Mouse (Mus musculus): Measurements from ENCODE around the gene Clcn3.

GRCm38 (mm10) chr8:60938717-60939424, 44.2 kb downstream of the Clcn3 start:
- TF ChIP-seq CTCF (conservative IDR thresholded peaks at IDR 0.05; ENCODE audit: insufficient read depth, insufficient read length, low read depth, low read length) (no peak), POLR2A (IDR thresholded peaks at IDR 0.05; ENCODE audit: low read depth, low read length) (no peak)
